Mouse (Mus musculus) hindbrain, embryonic 11.5 days (tissue): ENCODE results near the gene Cygb. TPM values are rescaled to one million over a fixed set of nuclear protein-coding genes. Genes with fewer than 3 reads are reported as not detected.

Experiments used
- ATAC-seq: fragments of 200-750 bp; cut with Nextera tagmentation; 2 replicates; pipeline ENCODE4 v1.8.0; 2017; ENCODE audit warnings: mild to moderate bottlenecking, moderate TSS enrichment, moderate library complexity; ENCODE audit not compliant: low FRiP score
- DNase-seq: peaks from one replicate; pipeline ENCODE4 v3.0.0-alpha.2; 2015; ENCODE audit warnings: low spot score
- H3K27ac ChIP-seq: fragments of 300-500 bp; sonication (generic); 2 replicates; pipeline ENCODE4 v1.5.1; 2014; ENCODE audit warnings: mild to moderate bottlenecking, low read depth, low read length
- H3K27me3 ChIP-seq: fragments of 300-500 bp; sonication (generic); 2 replicates; pipeline ENCODE4 v1.6.1; 2014; ENCODE audit warnings: mild to moderate bottlenecking, low read length, moderate library complexity, mixed read lengths; ENCODE audit not compliant: control insufficient read depth, insufficient read depth
- H3K36me3 ChIP-seq: fragments of 300-500 bp; sonication (generic); 2 replicates; pipeline ENCODE4 v1.6.1; 2014; ENCODE audit warnings: mild to moderate bottlenecking, low read length, moderate library complexity, mixed read lengths; ENCODE audit not compliant: control insufficient read depth, insufficient read depth
- H3K4me1 ChIP-seq: fragments of 300-500 bp; sonication (generic); replicated peaks from 2 replicates; pipeline ENCODE4 v1.6.1; 2014; ENCODE audit warnings: low read length, mixed read lengths; ENCODE audit not compliant: control insufficient read depth, insufficient read depth
- H3K4me2 ChIP-seq: fragments of 300-500 bp; sonication (generic); replicated peaks from 2 replicates; pipeline ENCODE4 v1.6.1; 2014; ENCODE audit warnings: mild to moderate bottlenecking, low read depth, low read length
- H3K4me3 ChIP-seq: fragments of 300-500 bp; sonication (generic); 2 replicates; pipeline ENCODE4 v1.5.1; 2014; ENCODE audit warnings: low read depth, low read length
- H3K9ac ChIP-seq: fragments of 300-500 bp; sonication (generic); 2 replicates; pipeline ENCODE4 v1.6.1; 2014; ENCODE audit warnings: low read depth, low read length
- H3K9me3 ChIP-seq: fragments of 300-500 bp; sonication (generic); 2 replicates; pipeline ENCODE4 v1.6.1; 2016; ENCODE audit warnings: low read length; ENCODE audit not compliant: control insufficient read depth
- WGBS: fragments of 180-500 bp; shearing (Covaris S2); extraction: QIAGEN DNeasy Blood & Tissue Kit; methylation state at CpG from one replicate; pipeline ENCODE4 v1.1.7; 2014; 5-methylcytosine and 5-hydroxymethylcytosine counted together
- polyA plus RNA-seq: library from polyadenylated mRNA; unstranded; fragments of >200 nt; fragmentation: Nextera tagmentation; extraction: Ambion mirVana; gene quantifications from 2 replicates; pipeline ENCODE4 v1.2.1, GENCODE M21; 2014

The Cygb gene
- polyA plus RNA-seq, 1 experiment from 2014 or later: 2.4 TPM

GRCm38 (mm10) chr11:116627072-116628020, 26.8 kb downstream of the Cygb start:
- H3K27ac ChIP-seq: no peak overlapping the region
- no peak for DNase-seq
- H3K36me3 ChIP-seq: no peaks in the 10 kb centered on the region
- 41% methylated on average over 10 of the region's 10 CpGs for WGBS
- H3K9me3 ChIP-seq: no peaks in the 10 kb centered on the region
- H3K27me3 ChIP-seq: peaks cover 18% of the 10 kb centered on the region
- peaks cover 4% of the 10 kb centered on the region for H3K4me1 ChIP-seq
- no peak for ATAC-seq
- H3K4me2 ChIP-seq: no peak overlapping the region
- no peak overlapping the region for H3K9ac ChIP-seq
- H3K4me3 ChIP-seq: no peak overlapping the region

DNA sequence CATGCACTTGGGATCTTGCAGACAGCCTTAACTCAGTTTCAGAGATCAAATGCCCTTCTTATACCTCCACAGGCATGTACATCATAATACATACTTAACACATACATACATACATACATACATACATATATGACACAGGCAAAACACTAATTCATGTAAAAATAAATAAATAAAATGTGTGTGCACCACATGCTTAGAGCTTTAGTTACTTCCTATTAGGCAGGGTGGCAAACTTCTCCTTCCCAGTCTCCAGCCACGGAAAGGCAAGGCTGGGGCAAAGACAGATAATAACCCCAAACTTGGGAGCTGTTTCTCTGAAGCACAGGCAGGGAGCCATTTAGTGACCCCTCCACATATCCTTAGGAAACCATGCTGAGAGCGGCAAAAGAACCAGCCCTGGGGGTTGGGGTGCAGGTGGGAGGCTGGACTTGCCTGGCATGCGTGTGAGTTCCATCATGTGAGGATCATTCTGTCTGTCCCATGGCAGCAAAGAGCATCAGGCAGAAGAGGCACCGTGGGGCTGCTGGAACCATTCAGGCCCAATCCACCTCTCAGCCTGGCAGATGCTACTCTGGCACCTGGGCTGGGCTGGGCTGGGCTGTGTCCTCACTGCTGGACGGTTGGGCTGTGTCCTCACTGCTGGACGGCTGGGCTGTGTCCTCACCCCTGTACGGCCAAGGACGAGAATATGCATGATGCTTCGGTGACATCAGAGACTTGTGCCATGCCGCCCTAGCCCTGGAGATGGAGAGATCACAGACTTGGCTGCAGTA, 27.6 kb downstream of the Cygb start, which contains the start of gene Rhbdf2:
TSS of gene Rhbdf2 (minus strand) at position 721 of the 773 bp plus-strand sequence.
- DNase-seq (no peak), ATAC-seq (no peak)
- H3K27me3 ChIP-seq: peaks cover 18% of the 10 kb centered on the region
- no peak within 1 kb of the TSS for H3K27ac ChIP-seq
- peaks cover 4% of the 10 kb centered on the region for H3K4me1 ChIP-seq
- WGBS: 74% methylated on average over 10 of the region's 10 CpGs
- no peaks in the 10 kb centered on the region for H3K9me3 ChIP-seq
- H3K9ac ChIP-seq: no peak within 1 kb of the TSS
- H3K36me3 ChIP-seq: no peaks in the 10 kb centered on the region
- no peak within 1 kb of the TSS for H3K4me2 ChIP-seq
- H3K4me3 ChIP-seq: no peak within 1 kb of the TSS

DNA sequence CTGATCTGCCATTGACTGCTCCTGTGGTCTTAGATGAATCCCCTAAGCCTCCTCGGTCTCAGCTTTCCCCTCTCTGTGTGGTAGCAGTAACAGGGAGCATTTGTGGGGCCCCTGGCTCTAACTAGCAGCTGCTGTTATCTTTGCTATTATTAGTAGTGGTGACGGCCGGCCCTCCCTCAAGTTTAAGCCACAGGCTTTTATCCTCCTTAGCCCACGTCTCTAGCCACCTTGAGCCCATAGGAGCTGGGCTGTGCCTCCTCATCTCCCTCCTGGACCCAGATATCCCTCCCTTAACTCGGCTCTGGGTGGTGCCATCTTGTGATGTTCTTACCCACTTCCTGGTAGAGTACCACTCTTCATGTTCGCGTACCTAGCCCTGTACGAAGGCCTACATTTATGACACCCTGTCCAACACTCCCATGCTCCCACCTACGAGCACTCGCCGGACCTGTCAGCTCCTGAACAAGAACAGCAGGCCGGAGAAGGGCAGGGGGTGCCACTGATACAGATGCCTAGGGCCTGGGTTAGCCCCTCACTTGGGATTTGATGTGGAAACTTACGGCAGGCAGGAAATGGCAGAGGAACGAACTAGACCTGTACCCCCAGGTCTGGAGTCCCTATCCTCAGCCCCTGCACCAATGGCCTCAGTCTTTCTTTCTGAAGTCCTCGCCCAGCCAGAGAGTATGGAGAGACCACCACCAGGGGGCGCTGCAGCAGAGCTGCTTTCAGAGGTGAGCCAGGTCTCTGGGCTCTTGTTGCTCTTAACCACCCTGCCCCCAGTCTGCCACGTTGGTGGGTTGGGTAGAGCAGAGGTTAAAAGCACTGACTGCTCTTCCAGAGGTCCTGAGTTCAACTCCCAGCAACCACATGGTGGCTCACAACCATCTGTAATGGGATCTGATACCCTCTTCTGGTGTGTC, 28.8 kb downstream of the Cygb start:
- Histone ChIP-seq H3K27me3 (peaks cover 18% of the 10 kb centered on the region), H3K9ac (no peak overlapping the region), H3K36me3 (no peaks in the 10 kb centered on the region), H3K4me3 (no peak overlapping the region), H3K27ac (no peak overlapping the region), H3K4me2 (no peak overlapping the region), H3K9me3 (no peaks in the 10 kb centered on the region), H3K4me1 (peaks cover 4% of the 10 kb centered on the region)
- WGBS: 75% methylated on average over 17 of the region's 17 CpGs
- DNase-seq: peak; percentile 74
- ATAC-seq: no peak

DNA sequence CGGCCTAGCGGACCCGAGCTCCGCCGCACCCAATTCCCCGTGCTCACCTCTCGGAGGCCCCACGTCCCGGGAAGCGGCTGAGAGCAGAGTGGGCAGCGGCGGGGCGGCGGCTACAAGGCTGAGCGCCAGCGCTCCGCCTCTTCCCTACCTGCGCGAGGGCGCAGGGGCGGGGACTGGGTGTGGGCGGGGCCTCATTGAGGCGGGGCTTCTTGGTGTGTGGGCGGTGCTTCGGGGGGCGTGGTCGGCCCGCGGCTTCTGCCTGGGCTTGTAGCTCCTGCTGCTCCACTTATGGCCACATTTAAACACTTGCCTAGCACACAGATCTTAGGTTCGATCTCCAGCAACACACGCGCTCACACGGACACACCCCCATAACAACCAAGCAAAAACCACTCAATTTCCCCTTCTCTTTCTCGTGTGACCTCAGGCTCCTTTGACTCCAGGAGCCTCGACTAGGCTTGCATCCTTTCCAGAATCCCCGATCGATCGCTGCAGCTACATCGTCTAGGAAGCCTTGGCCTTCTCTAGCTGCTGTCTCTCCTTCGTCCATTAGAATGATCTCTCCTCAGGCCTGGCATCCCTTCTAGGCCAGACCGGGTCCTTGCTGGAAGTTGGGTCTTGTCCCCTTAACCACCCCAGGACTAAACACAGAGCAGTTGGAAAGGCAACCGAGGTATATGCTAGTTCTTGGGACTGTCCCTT, 29.8 kb downstream of the Cygb start:
- Histone ChIP-seq H3K4me3 (peak overlapping the region; percentile 49), H3K9ac (peak overlapping the region; percentile 45; the same call in 1 of the 2 replicates), H3K36me3 (no peaks in the 10 kb centered on the region), H3K4me1 (peaks cover 4% of the 10 kb centered on the region), H3K27ac (no peak overlapping the region), H3K4me2 (peak overlapping the region; percentile 80), H3K9me3 (no peaks in the 10 kb centered on the region), H3K27me3 (peaks cover 18% of the 10 kb centered on the region)
- ATAC-seq (peak; percentile 52), DNase-seq (peak; percentile 83)
- WGBS: 13% methylated on average over 41 of the region's 42 CpGs

DNA sequence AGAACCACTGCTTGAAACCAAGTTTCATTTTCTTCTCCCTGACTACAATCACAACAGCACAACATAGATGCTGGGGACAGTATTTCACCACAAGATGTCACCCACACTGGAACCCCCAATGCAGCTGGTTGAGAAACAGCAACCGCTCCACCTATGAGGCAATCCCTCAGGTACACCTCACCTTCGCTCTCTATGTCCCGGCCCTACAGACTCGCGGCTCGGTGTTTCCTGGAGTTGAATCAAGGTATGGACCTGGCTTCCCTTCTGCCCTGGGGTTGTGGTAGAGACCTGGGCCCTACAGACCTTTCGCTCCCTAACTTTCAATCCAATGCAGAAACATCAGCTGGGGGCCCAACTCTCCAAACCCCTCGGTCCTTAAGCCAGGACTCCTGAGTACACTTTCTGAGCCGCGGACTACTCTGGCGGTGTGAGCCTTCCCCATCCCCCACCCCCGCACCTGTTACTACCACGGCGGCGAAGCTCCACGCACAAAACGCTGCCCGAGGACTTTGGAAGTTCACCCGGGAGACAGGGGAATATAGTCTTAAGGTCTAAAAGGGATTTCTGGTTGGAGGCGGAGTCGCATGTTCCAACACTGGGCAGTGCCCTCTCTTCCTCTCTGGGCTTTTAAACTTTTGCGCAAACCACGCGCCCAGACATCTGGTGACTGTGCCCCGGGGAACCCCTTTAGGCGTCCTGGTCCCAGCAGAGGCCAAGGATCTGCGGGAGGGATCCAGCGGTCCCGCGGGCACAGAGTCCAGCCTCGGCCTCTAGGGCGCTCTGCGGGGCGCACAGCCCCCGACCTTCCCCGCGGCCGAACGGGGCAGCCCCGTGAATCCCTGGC, 30.6 kb downstream of the Cygb start:
- Histone ChIP-seq H3K4me3 (peak overlapping the region; percentile 49), H3K4me1 (peaks cover 4% of the 10 kb centered on the region), H3K4me2 (peak overlapping the region; percentile 80), H3K27me3 (peaks cover 18% of the 10 kb centered on the region), H3K9me3 (no peaks in the 10 kb centered on the region), H3K9ac (peak overlapping the region; percentile 45; the same call in 1 of the 2 replicates), H3K27ac (no peak overlapping the region), H3K36me3 (no peaks in the 10 kb centered on the region)
- ATAC-seq (no peak), DNase-seq (no peak)
- 6% methylated on average over 39 of the region's 40 CpGs for WGBS

- DNase-seq (no peak), ATAC-seq (no peak)
- H3K27me3 ChIP-seq: peaks cover 18% of the 10 kb centered on the region
- no peaks in the 10 kb centered on the region for H3K9me3 ChIP-seq
- no peak overlapping the region for H3K4me3 ChIP-seq
- H3K9ac ChIP-seq: no peak overlapping the region
- peaks cover 4% of the 10 kb centered on the region for H3K4me1 ChIP-seq
- H3K4me2 ChIP-seq: no peak overlapping the region
- WGBS: 50% methylated on average over 6 of the region's 6 CpGs
- no peak overlapping the region for H3K27ac ChIP-seq
- no peaks in the 10 kb centered on the region for H3K36me3 ChIP-seq
Observed at GRCm38 (mm10) chr11:116621258-116621704, 32.8 kb downstream of the Cygb start.

GRCm38 (mm10) chr11:116620559-116621253, 33.4 kb downstream of the Cygb start:
- Histone ChIP-seq H3K9ac (no peak overlapping the region), H3K36me3 (no peaks in the 10 kb centered on the region), H3K4me2 (no peak overlapping the region), H3K27me3 (peaks cover 18% of the 10 kb centered on the region), H3K4me3 (no peak overlapping the region), H3K4me1 (peaks cover 4% of the 10 kb centered on the region), H3K9me3 (no peaks in the 10 kb centered on the region), H3K27ac (no peak overlapping the region)
- DNase-seq (no peak), ATAC-seq (no peak)
- 78% methylated on average over 10 of the region's 10 CpGs for WGBS
